Comparison of ENCODE assay signal across 24 mouse cellular contexts in the genomic region with DNA sequence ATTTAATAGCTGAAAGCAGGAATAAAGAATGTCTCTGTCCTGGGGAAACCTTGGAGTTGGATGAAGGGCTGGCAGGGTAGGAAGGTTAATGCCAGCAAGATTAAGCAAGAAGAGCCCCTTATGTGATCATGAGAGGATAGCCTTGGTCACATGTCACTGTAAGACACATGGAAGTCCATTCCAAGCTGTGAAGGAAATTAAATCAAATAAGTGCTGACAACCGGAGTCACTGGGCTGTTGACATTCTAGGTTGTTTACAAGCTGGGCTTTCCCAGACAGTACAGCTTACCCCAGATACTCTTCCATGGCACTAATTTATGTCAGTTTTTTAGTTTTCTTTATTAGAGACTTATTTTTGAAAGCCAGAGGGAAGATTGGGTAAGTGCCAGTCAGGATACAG.
DNase-seq lines count a peak whose midpoint lies in the region; ATAC-seq and TF ChIP-seq lines count a peak whose summit lies in the region.
"Had no signal": no experiment of that assay in that cellular context is flagged by ENCODE, and none has a peak within 500 bp of the region (broad histone marks: within the 10 kb centered on the region; RNA-seq: fewer than 3 reads in every experiment).

No protein-coding gene starts in this region.

- no peak overlapping the region for H3K4me3 ChIP-seq in lung, postnatal 0 days (ENCODE audit: low read depth, low read length)
- no peak overlapping the region for H3K4me3 ChIP-seq in lung, adult 2 months (replicated peaks; ENCODE audit: extremely low read depth, low read depth, low read length)
- H3K4me3 ChIP-seq: forebrain, embryonic 10.5 days; forebrain, embryonic 13.5 days; heart, adult 2 months; heart, embryonic 10.5 days; heart, embryonic 13.5 days had no signal

- TF ChIP-seq CTCF in lung, postnatal 0 days (IDR thresholded peaks at IDR 0.05) = no peak
- no peak for TF ChIP-seq CTCF in lung, adult 2 months (IDR thresholded peaks at IDR 0.05; ENCODE audit: insufficient read depth, low read length)

- WGBS in lung, postnatal 0 days = 59% methylated on average over 1 of the region's 1 CpGs
- 79% methylated on average over 1 of the region's 1 CpGs for WGBS in lung, adult 2 months

- no peaks in the 10 kb centered on the region for H3K36me3 ChIP-seq in lung, postnatal 0 days (ENCODE audit: insufficient read depth, low read length)
- H3K36me3 ChIP-seq: forebrain, embryonic 10.5 days; heart, embryonic 10.5 days; heart, embryonic 13.5 days had no signal

- no peak; the same call in 1 of the 2 replicates for ATAC-seq in lung, postnatal 0 days
- ATAC-seq in monocyte, adult 5-6 weeks (replicated peaks; ENCODE audit: insufficient number of reproducible peaks, low FRiP score, low TSS enrichment, poor library complexity, severe bottlenecking) = no peak
- ATAC-seq: activated CD4-positive, CD25-positive, alpha-beta regulatory T cell, adult 4 months; forebrain, embryonic 13.5 days; forebrain, embryonic 16.5 days; hindbrain, postnatal 0 days; inflammation-experienced regulatory T-cells, adult 6 months; intestine, embryonic 16.5 days had no signal

- no peaks in the 10 kb centered on the region for H3K27me3 ChIP-seq in lung, postnatal 0 days (replicated peaks; ENCODE audit: insufficient read depth, low read length)
- H3K27me3 ChIP-seq: forebrain, embryonic 13.5 days; heart, embryonic 13.5 days had no signal

- DNase-seq in adrenal gland, adult 2 months = peak; percentile 42
- DNase-seq in adrenal gland, adult 18-20 months (ENCODE audit: low spot score in 2 of 2) = no peak
- peak; percentile 39 for DNase-seq in lung, postnatal 0 days (ENCODE audit: low spot score)
- no peak for DNase-seq in lung, adult 2 months
- peak; percentile 8 to 10 for DNase-seq in adrenal gland, postnatal 36 days
- DNase-seq: cerebellum, adult 11-12 months; cerebellum, adult 8-10 months; cerebellum, postnatal 14 days; gastrocnemius, postnatal 10 days; gastrocnemius, postnatal 36 days; heart, adult 2 months; heart, postnatal 14 days; heart, postnatal 4 days had no signal

- TF ChIP-seq EP300 in lung, postnatal 0 days (IDR thresholded peaks at IDR 0.05) = no peak

- TF ChIP-seq POLR2A in lung, adult 2 months (IDR thresholded peaks at IDR 0.05; ENCODE audit: borderline replicate concordance, extremely low read depth, low read depth, low read length) = no peak

- H3K4me2 ChIP-seq in lung, postnatal 0 days (replicated peaks; ENCODE audit: low read depth, low read length) = no peak overlapping the region
- H3K4me2 ChIP-seq: forebrain, embryonic 13.5 days; heart, embryonic 13.5 days; hindbrain, embryonic 14.5 days had no signal

- no peak overlapping the region for H3K27ac ChIP-seq in lung, postnatal 0 days (ENCODE audit: low read length)
- H3K27ac ChIP-seq: forebrain, embryonic 10.5 days; forebrain, embryonic 13.5 days; heart, adult 2 months; heart, embryonic 10.5 days; heart, embryonic 13.5 days; hindbrain, embryonic 14.5 days; hindbrain, postnatal 0 days had no signal

- no peaks in the 10 kb centered on the region for H3K4me1 ChIP-seq in lung, postnatal 0 days (ENCODE audit: insufficient read depth, low read depth, low read length)
- H3K4me1 ChIP-seq in lung, adult 2 months (ENCODE audit: control insufficient read depth, insufficient read depth, low read length) = no peaks in the 10 kb centered on the region
- H3K4me1 ChIP-seq: forebrain, embryonic 10.5 days; forebrain, embryonic 13.5 days; heart, embryonic 10.5 days; heart, embryonic 13.5 days had no signal

- no peak overlapping the region for H3K9ac ChIP-seq in lung, postnatal 0 days (replicated peaks; ENCODE audit: low read depth)
- H3K9ac ChIP-seq: forebrain, embryonic 13.5 days; heart, embryonic 13.5 days; hindbrain, embryonic 14.5 days had no signal

- no peaks in the 10 kb centered on the region for H3K9me3 ChIP-seq in lung, postnatal 0 days (ENCODE audit: low read length)
- H3K9me3 ChIP-seq: forebrain, embryonic 10.5 days; forebrain, embryonic 13.5 days; heart, embryonic 10.5 days; heart, embryonic 13.5 days had no signal

Comparison
In these comparisons a context has a peak if more than half of its experiments do, and no peak if none do; other contexts are left out.
1. DNase-seq: peak in adrenal gland, adult 2 months (single experiment), lung, postnatal 0 days (single experiment) and adrenal gland, postnatal 36 days (2 of 2); none in adrenal gland, adult 18-20 months (0 of 2) and lung, adult 2 months (single experiment).